Mouse (Mus musculus): Measurements from ENCODE around the gene Tmem147. TPM values are rescaled to one million over a fixed set of nuclear protein-coding genes. Genes with fewer than 3 reads are reported as not detected.

The Tmem147 gene
- total and polyA plus RNA-seq, 2 experiments from 2014 or later, result 238 to 338 TPM

GRCm38 (mm10) chr7:30688325-30688724 is 41.0 kb downstream of the Tmem147 start:
- Histone ChIP-seq H3K27me3 (ENCODE audit: insufficient read depth, low read length) (no peaks in the 10 kb centered on the region), H3K4me2 (ENCODE audit: low read depth, low read length) (no peak overlapping the region), H3K36me3 (ENCODE audit: insufficient read depth, low read length) (no peaks in the 10 kb centered on the region), H3K4me1 (ENCODE audit: insufficient read depth, low read length) (no peaks in the 10 kb centered on the region), H3K27ac (no peak overlapping the region), H3K9me3 (ENCODE audit: low read length) (no peaks in the 10 kb centered on the region), H3K4me3 (ENCODE audit: low read length) (no peak overlapping the region), H3K9ac (replicated peaks; ENCODE audit: low read length) (no peak overlapping the region)
- no peak for TF ChIP-seq CTCF (IDR thresholded peaks at IDR 0.05; ENCODE audit: low read depth)
- 72% methylated on average over 6 of the region's 6 CpGs for WGBS
- DNase-seq (ENCODE audit: low spot score) (no peak), ATAC-seq (no peak)

- TF ChIP-seq CTCF (IDR thresholded peaks at IDR 0.05; ENCODE audit: low read depth), result no peak
- Histone ChIP-seq H3K4me1 (ENCODE audit: insufficient read depth, low read length) (no peaks in the 10 kb centered on the region), H3K9me3 (ENCODE audit: low read length) (no peaks in the 10 kb centered on the region), H3K27ac (no peak overlapping the region), H3K27me3 (ENCODE audit: insufficient read depth, low read length) (no peaks in the 10 kb centered on the region), H3K36me3 (ENCODE audit: insufficient read depth, low read length) (no peaks in the 10 kb centered on the region), H3K4me3 (ENCODE audit: low read length) (no peak overlapping the region), H3K9ac (replicated peaks; ENCODE audit: low read length) (no peak overlapping the region), H3K4me2 (ENCODE audit: low read depth, low read length) (no peak overlapping the region)
- DNase-seq (ENCODE audit: low spot score) (no peak), ATAC-seq (no peak)
- 81% methylated on average over 2 of the region's 2 CpGs for WGBS
Observed at GRCm38 (mm10) chr7:30683425-30683824, 45.9 kb downstream of the Tmem147 start.

DNA sequence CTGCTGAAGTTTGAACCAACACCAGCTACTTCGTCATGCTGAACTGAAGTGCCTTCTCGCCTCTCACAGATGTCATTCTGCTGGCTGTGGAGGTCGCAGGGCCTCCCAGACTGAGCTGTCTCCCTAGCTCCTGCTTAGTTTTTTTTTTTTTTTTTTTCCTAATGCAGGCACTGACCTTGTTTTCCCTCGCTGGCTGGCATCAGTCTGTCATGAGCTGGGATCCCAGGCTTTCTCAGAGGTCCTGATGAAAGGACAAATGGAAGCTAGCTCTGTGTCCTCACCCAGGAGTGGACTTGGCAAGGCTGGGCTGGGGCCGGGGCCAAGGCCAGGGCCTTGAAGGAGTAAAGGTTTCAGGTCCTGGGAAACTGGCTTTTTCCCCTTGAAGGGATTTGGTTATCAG is 47.4 kb downstream of the Tmem147 start:
- no peak for TF ChIP-seq CTCF (IDR thresholded peaks at IDR 0.05; ENCODE audit: low read depth)
- no peak overlapping the region for H3K27ac ChIP-seq
- ATAC-seq, result no peak
- 60% methylated on average over 5 of the region's 5 CpGs for WGBS
- no peaks in the 10 kb centered on the region for H3K4me1 ChIP-seq (ENCODE audit: insufficient read depth, low read length)
- no peaks in the 10 kb centered on the region for H3K36me3 ChIP-seq (ENCODE audit: insufficient read depth, low read length)
- H3K4me3 ChIP-seq (ENCODE audit: low read length), result no peak overlapping the region
- no peaks in the 10 kb centered on the region for H3K9me3 ChIP-seq (ENCODE audit: low read length)
- H3K27me3 ChIP-seq (ENCODE audit: insufficient read depth, low read length), result no peaks in the 10 kb centered on the region
- H3K9ac ChIP-seq (replicated peaks; ENCODE audit: low read length), result no peak overlapping the region
- no peak overlapping the region for H3K4me2 ChIP-seq (ENCODE audit: low read depth, low read length)
- DNase-seq (ENCODE audit: low spot score), result no peak

DNA sequence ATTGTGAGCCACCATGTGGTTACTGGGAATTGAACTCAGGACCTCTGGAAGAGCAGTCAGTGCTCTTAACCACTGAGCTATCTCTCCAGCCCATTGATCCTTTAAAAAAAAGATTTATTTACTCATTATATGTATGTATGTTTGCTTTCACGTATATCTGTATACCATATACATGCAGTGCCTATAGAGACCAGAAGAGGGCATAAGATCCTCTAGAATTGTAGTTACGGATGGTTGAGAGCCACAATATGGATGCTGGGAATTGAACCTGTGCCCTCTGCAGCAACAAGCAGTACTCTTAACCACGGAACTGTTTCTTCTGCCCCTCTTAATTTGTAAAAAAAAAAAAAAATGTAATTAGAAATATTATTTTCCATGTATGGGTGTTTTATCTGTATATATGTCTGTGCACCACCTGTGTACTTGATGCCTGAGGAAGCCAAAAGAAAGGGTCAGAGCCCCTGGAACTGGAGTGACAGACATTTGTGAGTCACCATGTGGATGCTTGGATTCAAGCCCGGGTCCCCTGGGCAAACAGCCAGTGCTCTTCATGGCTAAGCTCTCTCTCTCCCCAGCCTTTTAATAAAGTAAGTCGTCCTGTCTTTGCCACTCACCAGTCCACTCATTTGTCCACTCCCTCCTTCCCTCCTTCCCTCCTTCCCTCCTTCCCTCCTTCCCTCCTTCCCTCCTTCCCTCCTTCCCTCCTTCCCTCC is 50.9 kb downstream of the Tmem147 start:
- Histone ChIP-seq H3K27ac (no peak overlapping the region), H3K9me3 (ENCODE audit: low read length) (no peaks in the 10 kb centered on the region), H3K4me3 (ENCODE audit: low read length) (no peak overlapping the region), H3K4me2 (ENCODE audit: low read depth, low read length) (no peak overlapping the region), H3K4me1 (ENCODE audit: insufficient read depth, low read length) (no peaks in the 10 kb centered on the region), H3K9ac (replicated peaks; ENCODE audit: low read length) (no peak overlapping the region), H3K27me3 (ENCODE audit: insufficient read depth, low read length) (no peaks in the 10 kb centered on the region), H3K36me3 (ENCODE audit: insufficient read depth, low read length) (no peaks in the 10 kb centered on the region)
- peak; percentile 6; the same call in 1 of the 2 replicates for TF ChIP-seq CTCF (IDR thresholded peaks at IDR 0.05; ENCODE audit: low read depth)
- WGBS, result 51% methylated on average over 5 of the region's 5 CpGs
- ATAC-seq (no peak), DNase-seq (ENCODE audit: low spot score) (peak; percentile 65)

Other genes starting within 250 kb of the Tmem147 start
Only the 30 nearest of the 33 such genes appear.
- gene Arhgap33, start 194.5 kb downstream of the Tmem147 start, total RNA-seq (2014; rRNA removed), result 55.7 and 59.7 TPM in 2 replicates
- gene Arhgap33, start 194.5 kb downstream of the Tmem147 start, polyA plus RNA-seq (2015; fragmentation: Nextera tagmentation; extraction: Ambion mirVana), result 64.8 and 73.1 TPM in 2 replicates
- gene Hspb6, start 177.4 kb downstream of the Tmem147 start, total RNA-seq (2014; rRNA removed), result 5.6 and 6.4 TPM in 2 replicates
- gene Hspb6, start 177.4 kb downstream of the Tmem147 start, polyA plus RNA-seq (2015; fragmentation: Nextera tagmentation; extraction: Ambion mirVana), result 15.8 and 16.3 TPM in 2 replicates
- 13.1 and 14.0 TPM in 2 replicates for gene Proser3, start 177.2 kb downstream of the Tmem147 start, total RNA-seq (2014; rRNA removed)
- gene Proser3, start 177.2 kb downstream of the Tmem147 start, polyA plus RNA-seq (2015; fragmentation: Nextera tagmentation; extraction: Ambion mirVana), result 3.0 and 3.1 TPM in 2 replicates
- gene Lin37, start 169.7 kb downstream of the Tmem147 start, total RNA-seq (2014; rRNA removed), result 14.3 and 21.0 TPM in 2 replicates
- 45.0 and 48.0 TPM in 2 replicates for gene Lin37, start 169.7 kb downstream of the Tmem147 start, polyA plus RNA-seq (2015; fragmentation: Nextera tagmentation; extraction: Ambion mirVana)
- gene U2af1l4, start 166.2 kb downstream of the Tmem147 start, total RNA-seq (2014; rRNA removed), result 41.7 and 53.4 TPM in 2 replicates
- 103 and 104 TPM in 2 replicates for gene U2af1l4, start 166.2 kb downstream of the Tmem147 start, polyA plus RNA-seq (2015; fragmentation: Nextera tagmentation; extraction: Ambion mirVana)
- gene Gm49396, start 166.2 kb downstream of the Tmem147 start, total RNA-seq (2014; rRNA removed), result 2.9 and 3.7 TPM in 2 replicates
- 6.4 and 7.0 TPM in 2 replicates for gene Gm49396, start 166.2 kb downstream of the Tmem147 start, polyA plus RNA-seq (2015; fragmentation: Nextera tagmentation; extraction: Ambion mirVana)
- 72.0 and 90.4 TPM in 2 replicates for gene Psenen, start 165.9 kb downstream of the Tmem147 start, total RNA-seq (2014; rRNA removed)
- 154 and 155 TPM in 2 replicates for gene Psenen, start 165.9 kb downstream of the Tmem147 start, polyA plus RNA-seq (2015; fragmentation: Nextera tagmentation; extraction: Ambion mirVana)
- 5.6 TPM in 1 of 2 replicates, not detected in the other for gene Igflr1, start 164.1 kb downstream of the Tmem147 start, total RNA-seq (2014; rRNA removed)
- gene Igflr1, start 164.1 kb downstream of the Tmem147 start, polyA plus RNA-seq (2015; fragmentation: Nextera tagmentation; extraction: Ambion mirVana), result 2.6 and 3.4 TPM in 2 replicates
- gene Kmt2b, start 140.8 kb downstream of the Tmem147 start, total RNA-seq (2014; rRNA removed), result 27.1 and 36.7 TPM in 2 replicates
- gene Kmt2b, start 140.8 kb downstream of the Tmem147 start, polyA plus RNA-seq (2015; fragmentation: Nextera tagmentation; extraction: Ambion mirVana), result 6.7 and 7.1 TPM in 2 replicates
- not detected in 2 replicates for gene Zbtb32, start 130.6 kb downstream of the Tmem147 start, total RNA-seq (2014; rRNA removed)
- 0.18 and 0.23 TPM in 2 replicates for gene Zbtb32, start 130.6 kb downstream of the Tmem147 start, polyA plus RNA-seq (2015; fragmentation: Nextera tagmentation; extraction: Ambion mirVana)
- 0.14 and 0.99 TPM in 2 replicates for gene Upk1a, start 116.7 kb downstream of the Tmem147 start, total RNA-seq (2014; rRNA removed)
- 0.62 and 0.99 TPM in 2 replicates for gene Upk1a, start 116.7 kb downstream of the Tmem147 start, polyA plus RNA-seq (2015; fragmentation: Nextera tagmentation; extraction: Ambion mirVana)
- gene Cox6b1, start 103.4 kb downstream of the Tmem147 start, total RNA-seq (2014; rRNA removed), result 352 and 389 TPM in 2 replicates
- 1,552 and 1,572 TPM in 2 replicates for gene Cox6b1, start 103.4 kb downstream of the Tmem147 start, polyA plus RNA-seq (2015; fragmentation: Nextera tagmentation; extraction: Ambion mirVana)
- not detected in 2 replicates for gene Etv2, start 93.7 kb downstream of the Tmem147 start, total RNA-seq (2014; rRNA removed)
- not detected in 2 replicates for gene Etv2, start 93.7 kb downstream of the Tmem147 start, polyA plus RNA-seq (2015; fragmentation: Nextera tagmentation; extraction: Ambion mirVana)
- 162 and 169 TPM in 2 replicates for gene Rbm42, start 79.2 kb downstream of the Tmem147 start, total RNA-seq (2014; rRNA removed)
- gene Rbm42, start 79.2 kb downstream of the Tmem147 start, polyA plus RNA-seq (2015; fragmentation: Nextera tagmentation; extraction: Ambion mirVana), result 116 and 118 TPM in 2 replicates
- gene Haus5, start 64.5 kb downstream of the Tmem147 start, total RNA-seq (2014; rRNA removed), result 22.2 and 24.1 TPM in 2 replicates
- gene Haus5, start 64.5 kb downstream of the Tmem147 start, polyA plus RNA-seq (2015; fragmentation: Nextera tagmentation; extraction: Ambion mirVana), result 19.9 and 25.8 TPM in 2 replicates
- not detected in 2 replicates for gene Pmis2, start 57.9 kb downstream of the Tmem147 start, total RNA-seq (2014; rRNA removed)
- gene Pmis2, start 57.9 kb downstream of the Tmem147 start, polyA plus RNA-seq (2015; fragmentation: Nextera tagmentation; extraction: Ambion mirVana), result not detected in 2 replicates
- gene 2200002J24Rik, start 30.6 kb downstream of the Tmem147 start, total RNA-seq (2014; rRNA removed), result not detected in 2 replicates
- 0.55 TPM in 1 of 2 replicates, not detected in the other for gene 2200002J24Rik, start 30.6 kb downstream of the Tmem147 start, polyA plus RNA-seq (2015; fragmentation: Nextera tagmentation; extraction: Ambion mirVana)
- gene Atp4a, start 17.3 kb downstream of the Tmem147 start, total RNA-seq (2014; rRNA removed), result 2.0 and 5.3 TPM in 2 replicates
- gene Atp4a, start 17.3 kb downstream of the Tmem147 start, polyA plus RNA-seq (2015; fragmentation: Nextera tagmentation; extraction: Ambion mirVana), result 4.2 and 6.0 TPM in 2 replicates
- gene Gapdhs, start 14.1 kb upstream of the Tmem147 start, total RNA-seq (2014; rRNA removed), result not detected in 2 replicates
- gene Gapdhs, start 14.1 kb upstream of the Tmem147 start, polyA plus RNA-seq (2015; fragmentation: Nextera tagmentation; extraction: Ambion mirVana), result 0.32 and 0.69 TPM in 2 replicates
- gene Sbsn, start 21.9 kb upstream of the Tmem147 start, total RNA-seq (2014; rRNA removed), result 0.84 and 4.2 TPM in 2 replicates
- gene Sbsn, start 21.9 kb upstream of the Tmem147 start, polyA plus RNA-seq (2015; fragmentation: Nextera tagmentation; extraction: Ambion mirVana), result 2.9 and 3.0 TPM in 2 replicates
- 1.4 and 2.1 TPM in 2 replicates for gene Dmkn, start 34.2 kb upstream of the Tmem147 start, total RNA-seq (2014; rRNA removed)
- gene Dmkn, start 34.2 kb upstream of the Tmem147 start, polyA plus RNA-seq (2015; fragmentation: Nextera tagmentation; extraction: Ambion mirVana), result 3.9 and 5.8 TPM in 2 replicates
- not detected in 2 replicates for gene Krtdap, start 58.4 kb upstream of the Tmem147 start, total RNA-seq (2014; rRNA removed)
- gene Krtdap, start 58.4 kb upstream of the Tmem147 start, polyA plus RNA-seq (2015; fragmentation: Nextera tagmentation; extraction: Ambion mirVana), result 0.66 and 1.8 TPM in 2 replicates
- gene Ffar2, start 94.2 kb upstream of the Tmem147 start, total RNA-seq (2014; rRNA removed), result 0.16 TPM in 1 of 2 replicates, not detected in the other
- 0.19 and 0.23 TPM in 2 replicates for gene Ffar2, start 94.2 kb upstream of the Tmem147 start, polyA plus RNA-seq (2015; fragmentation: Nextera tagmentation; extraction: Ambion mirVana)
- 0.05 TPM in 1 of 2 replicates, not detected in the other for gene Ffar3, start 126.6 kb upstream of the Tmem147 start, total RNA-seq (2014; rRNA removed)
- 0.09 TPM in 1 of 2 replicates, not detected in the other for gene Ffar3, start 126.6 kb upstream of the Tmem147 start, polyA plus RNA-seq (2015; fragmentation: Nextera tagmentation; extraction: Ambion mirVana)
- not detected in 2 replicates for gene Ffar1, start 132.0 kb upstream of the Tmem147 start, total RNA-seq (2014; rRNA removed)
- gene Ffar1, start 132.0 kb upstream of the Tmem147 start, polyA plus RNA-seq (2015; fragmentation: Nextera tagmentation; extraction: Ambion mirVana), result not detected in 2 replicates
- gene Cd22, start 150.8 kb upstream of the Tmem147 start, total RNA-seq (2014; rRNA removed), result 0.07 and 3.2 TPM in 2 replicates
- gene Cd22, start 150.8 kb upstream of the Tmem147 start, polyA plus RNA-seq (2015; fragmentation: Nextera tagmentation; extraction: Ambion mirVana), result 0.09 and 0.20 TPM in 2 replicates
- 39.0 and 48.7 TPM in 2 replicates for gene Mag, start 185.3 kb upstream of the Tmem147 start, total RNA-seq (2014; rRNA removed)
- gene Mag, start 185.3 kb upstream of the Tmem147 start, polyA plus RNA-seq (2015; fragmentation: Nextera tagmentation; extraction: Ambion mirVana), result 14.4 and 18.6 TPM in 2 replicates
- not detected in 2 replicates for gene Hamp2, start 195.1 kb upstream of the Tmem147 start, total RNA-seq (2014; rRNA removed)
- gene Hamp2, start 195.1 kb upstream of the Tmem147 start, polyA plus RNA-seq (2015; fragmentation: Nextera tagmentation; extraction: Ambion mirVana), result not detected in 2 replicates
- gene Hamp, start 214.5 kb upstream of the Tmem147 start, total RNA-seq (2014; rRNA removed), result not detected in 2 replicates
- not detected in 2 replicates for gene Hamp, start 214.5 kb upstream of the Tmem147 start, polyA plus RNA-seq (2015; fragmentation: Nextera tagmentation; extraction: Ambion mirVana)
- 103 and 114 TPM in 2 replicates for gene Usf2, start 227.3 kb upstream of the Tmem147 start, total RNA-seq (2014; rRNA removed)
- gene Usf2, start 227.3 kb upstream of the Tmem147 start, polyA plus RNA-seq (2015; fragmentation: Nextera tagmentation; extraction: Ambion mirVana), result 27.1 and 28.0 TPM in 2 replicates

Data from hindbrain, postnatal 0 days (tissue).